Mouse (Mus musculus) kidney, adult 2 months (tissue): ENCODE measurements around the gene Gpr18.

ENCODE experiments used
- CTCF ChIP-seq: fragments of 200-500 bp; conservative IDR thresholded peaks from 2 replicates; pipeline ENCODE4 v1.5.1; 2011; ENCODE audit warnings: low read depth, mild to moderate bottlenecking, control low read depth, low read length, moderate library complexity, mixed read lengths; ENCODE audit not compliant: insufficient read depth, insufficient read length
- POLR2A ChIP-seq: fragments of 200-500 bp; IDR thresholded peaks from one replicate; pipeline ENCODE4 v1.6.1; 2011; ENCODE audit warnings: low read depth, low read length, control low read depth

DNA sequence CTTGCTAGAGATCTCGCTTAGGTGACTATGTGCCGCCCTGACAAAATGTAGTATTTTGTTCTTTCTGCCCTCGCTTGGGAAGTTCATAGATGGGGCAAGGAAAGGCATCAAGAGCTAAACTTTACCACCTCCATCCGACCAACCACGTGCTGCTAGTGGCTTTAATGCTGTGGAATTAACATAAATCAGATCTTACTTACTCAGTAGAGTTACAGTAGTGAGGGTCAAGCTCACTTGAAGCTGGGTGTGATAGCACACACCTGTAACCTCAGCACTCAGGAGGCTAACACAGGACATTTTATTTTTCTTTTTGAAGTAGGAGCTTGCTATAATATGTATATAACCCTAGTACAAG, 36.4 kb upstream of the Gpr18 start:
- TF ChIP-seq POLR2A (no peak), CTCF (no peak)
